In the genomic region with DNA sequence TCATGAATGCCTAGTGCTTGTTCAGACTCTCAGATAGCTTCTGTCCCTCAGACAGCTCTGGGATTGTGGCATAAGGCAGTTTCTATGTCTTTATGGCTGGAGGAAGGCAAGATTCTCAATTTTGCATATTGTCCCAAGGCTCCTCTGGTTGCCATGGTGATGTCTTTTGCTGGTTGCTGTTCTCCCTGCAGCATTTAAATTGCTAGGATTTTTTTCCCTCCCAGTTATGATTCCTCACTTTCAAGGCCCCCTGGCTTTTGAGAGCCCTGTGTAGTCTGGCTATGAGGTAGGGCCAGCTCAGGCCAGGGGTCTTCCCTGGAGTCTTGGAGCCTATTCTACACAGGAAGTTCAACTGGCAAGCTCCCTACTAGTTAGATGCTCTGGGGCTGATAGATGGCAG, we compare ENCODE assay signal across 15 mouse cellular contexts. TPM values are rescaled to one million over a fixed set of nuclear protein-coding genes. Genes with fewer than 3 reads are reported as not detected.
A peak's percentile ranks its signal among the peaks of the same experiment; 100 is the strongest.
DNase-seq lines count a peak whose midpoint lies in the region; ATAC-seq and TF ChIP-seq lines count a peak whose summit lies in the region.
"Had no signal": no experiment of that assay in that cellular context is flagged by ENCODE, and none has a peak within 500 bp of the region (broad histone marks: within the 10 kb centered on the region; RNA-seq: fewer than 3 reads in every experiment).

No protein-coding gene starts in this region.

- no peak overlapping the region for H3K27ac ChIP-seq in hindbrain, embryonic 14.5 days
- no peak overlapping the region for H3K27ac ChIP-seq in intestine, postnatal 0 days (ENCODE audit: low read depth, low read length)
- no peak overlapping the region for H3K27ac ChIP-seq in cerebellum, adult 2 months (ENCODE audit: insufficient read depth, low read length)
- H3K27ac ChIP-seq: heart, embryonic 13.5 days; limb, embryonic 15.5 days; neural tube, embryonic 13.5 days had no signal

- H3K4me1 ChIP-seq in hindbrain, embryonic 14.5 days (replicated peaks; ENCODE audit: control insufficient read depth, insufficient read depth, low read length): peaks cover 13% of the 10 kb centered on the region
- H3K4me1 ChIP-seq in intestine, postnatal 0 days (replicated peaks; ENCODE audit: control insufficient read depth, insufficient read depth, low read length): no peaks in the 10 kb centered on the region
- no peaks in the 10 kb centered on the region for H3K4me1 ChIP-seq in cerebellum, adult 2 months (ENCODE audit: control insufficient read depth, insufficient read depth, low read length)
- H3K4me1 ChIP-seq: heart, embryonic 13.5 days; limb, embryonic 15.5 days had no signal

- no peak for TF ChIP-seq POLR2A in cerebellum, adult 2 months (IDR thresholded peaks at IDR 0.05; ENCODE audit: borderline replicate concordance, insufficient read depth, low read length)

- peak; percentile 66; the same call in 1 of the 2 replicates for ATAC-seq in hindbrain, embryonic 14.5 days (ENCODE audit: low FRiP score)
- no peak for ATAC-seq in intestine, postnatal 0 days

- H3K9ac ChIP-seq in hindbrain, embryonic 14.5 days: no peak overlapping the region
- H3K9ac ChIP-seq in intestine, postnatal 0 days (ENCODE audit: low read depth, low read length): no peak overlapping the region
- H3K9ac ChIP-seq: heart, embryonic 13.5 days; limb, embryonic 15.5 days; neural tube, embryonic 13.5 days had no signal

- intact Hi-C loops in left cerebral cortex, postnatal 25 days (cut with DNase I): loop anchor here (10.0 kb wide), 2 partner anchors 364 to 534 kb away; no protein-coding TSS in a partner anchor

- no peak overlapping the region for H3K4me2 ChIP-seq in hindbrain, embryonic 14.5 days (replicated peaks)
- no peak overlapping the region for H3K4me2 ChIP-seq in intestine, postnatal 0 days (replicated peaks; ENCODE audit: low read depth)
- H3K4me2 ChIP-seq: heart, embryonic 13.5 days; limb, embryonic 15.5 days; neural tube, embryonic 13.5 days had no signal

- no peak overlapping the region for H3K4me3 ChIP-seq in hindbrain, embryonic 14.5 days (replicated peaks; ENCODE audit: low read length)
- H3K4me3 ChIP-seq in intestine, postnatal 0 days (ENCODE audit: low read depth, low read length): no peak overlapping the region
- no peak overlapping the region for H3K4me3 ChIP-seq in cerebellum, adult 2 months (replicated peaks; ENCODE audit: insufficient read depth, low read depth, low read length)
- H3K4me3 ChIP-seq: heart, embryonic 13.5 days; limb, embryonic 15.5 days; neural tube, embryonic 13.5 days had no signal

- no peaks in the 10 kb centered on the region for H3K27me3 ChIP-seq in hindbrain, embryonic 14.5 days (ENCODE audit: control insufficient read depth, insufficient read depth, low read length)
- H3K27me3 ChIP-seq in intestine, postnatal 0 days (replicated peaks; ENCODE audit: control insufficient read depth, insufficient read depth, low read length): peaks cover 14% of the 10 kb centered on the region; the same call in 1 of the 2 replicates
- no peaks in the 10 kb centered on the region for H3K27me3 ChIP-seq in cerebellum, adult 2 months (ENCODE audit: control insufficient read depth, insufficient read depth, low read length)
- H3K27me3 ChIP-seq: heart, embryonic 13.5 days; limb, embryonic 15.5 days; neural tube, embryonic 13.5 days had no signal

- H3K36me3 ChIP-seq in hindbrain, embryonic 14.5 days (replicated peaks; ENCODE audit: control insufficient read depth, insufficient read depth): no peaks in the 10 kb centered on the region
- no peaks in the 10 kb centered on the region for H3K36me3 ChIP-seq in intestine, postnatal 0 days (ENCODE audit: control insufficient read depth, insufficient read depth)
- H3K36me3 ChIP-seq: heart, embryonic 13.5 days; limb, embryonic 15.5 days; neural tube, embryonic 13.5 days had no signal

- no peaks in the 10 kb centered on the region for H3K9me3 ChIP-seq in hindbrain, embryonic 14.5 days (ENCODE audit: control insufficient read depth, low read length)
- H3K9me3 ChIP-seq in intestine, postnatal 0 days (ENCODE audit: control insufficient read depth): no peaks in the 10 kb centered on the region
- H3K9me3 ChIP-seq: heart, embryonic 13.5 days; limb, embryonic 15.5 days; neural tube, embryonic 13.5 days had no signal

- TF ChIP-seq CTCF in intestine, postnatal 0 days (IDR thresholded peaks at IDR 0.05; ENCODE audit: low read depth): no peak
- no peak for TF ChIP-seq CTCF in cerebellum, adult 2 months (IDR thresholded peaks at IDR 0.05; ENCODE audit: borderline replicate concordance, insufficient read depth, low read depth, low read length)

- DNase-seq in embryo, embryonic 10.5 days (ENCODE audit: low spot score): peak; percentile 5
- no peak for DNase-seq in embryo, embryonic 10 days (ENCODE audit: low spot score)
- DNase-seq in brain, embryonic 18.5 days (ENCODE audit: low read depth, low spot score): peak; percentile 63
- DNase-seq in hindbrain, embryonic 14.5 days (ENCODE audit: low spot score): peak; percentile 59
- peak; percentile 68 to 90 for DNase-seq in left cerebral cortex, postnatal 25 days (ENCODE audit: low spot score in 2 of 2)
- DNase-seq in urinary bladder, postnatal 14 days (ENCODE audit: low spot score): no peak
- no peak for DNase-seq in cerebellum, adult 2 months
- DNase-seq: adrenal gland, adult 2 months; cerebellum, adult 9-11 months; kidney, adult 9 months; lung, postnatal 4 days had no signal

RNA-seq across cellular contexts. Expression of a gene that starts 40.8 kb away (rescaled TPM):
- 10.7 and 11.1 TPM in 2 replicates for polyA plus RNA-seq in hindbrain, embryonic 14.5 days (2014; fragmentation: Nextera tagmentation; extraction: Ambion mirVana)
- total RNA-seq in left cerebral cortex, postnatal 25 days (2021): 10 to 100 TPM; 65.3 to 66.0 TPM
- 9.5 and 10.1 TPM in 2 replicates for polyA plus RNA-seq in intestine, postnatal 0 days (2015; fragmentation: Nextera tagmentation; extraction: Ambion mirVana)
- 45.2 and 45.5 TPM in 2 replicates for polyA plus RNA-seq in cerebellum, adult 2 months (2012; rRNA removed)

Comparison
In these comparisons a context has a peak if more than half of its experiments do, and no peak if none do; other contexts are left out.
1. DNase-seq: peak in embryo, embryonic 10.5 days (single experiment), brain, embryonic 18.5 days (single experiment), hindbrain, embryonic 14.5 days (single experiment) and left cerebral cortex, postnatal 25 days (2 of 2); none in embryo, embryonic 10 days (single experiment), urinary bladder, postnatal 14 days (single experiment) and cerebellum, adult 2 months (0 of 2).